Mouse (Mus musculus): ENCODE data around the gene Kcnk16.
A peak's percentile ranks its signal among the peaks of the same experiment; 100 is the strongest.
"Not testable (repeated sequence)": the region's sequence is repeated elsewhere in the genome, so short reads cannot be mapped to it uniquely, and the experiment has no call there.

Gene Kcnk16

GRCm38 (mm10) chr14:20269082-20269809 lies at the start of gene Kcnk16:
Gene Kcnk16, minus strand, starts transcription at chr14:20269199.
- no peak for DNase-seq (ENCODE audit: low read depth)

DNA sequence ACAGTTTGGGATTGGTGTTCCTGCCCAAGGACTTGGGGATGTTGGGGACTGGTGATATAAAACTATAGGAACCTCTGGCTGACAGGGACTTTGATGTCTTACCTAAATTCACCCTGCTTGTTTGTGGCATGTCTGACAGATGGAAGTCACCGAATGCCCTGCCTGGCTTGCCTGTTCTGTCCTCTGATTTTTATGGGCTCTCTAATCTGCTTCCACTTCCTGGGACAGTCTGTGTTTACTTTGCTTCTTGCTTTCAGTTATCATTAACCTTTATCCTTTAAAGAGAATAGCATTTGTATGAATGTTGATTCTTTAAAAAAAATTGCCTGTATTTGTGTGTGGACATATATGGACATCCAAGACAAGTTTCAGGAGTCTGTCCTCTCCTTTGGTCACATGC lies 46.1 kb upstream of the Kcnk16 start:
- DNase-seq (ENCODE audit: low read depth), result no peak

- DNase-seq (ENCODE audit: low read depth), result not testable (repeated sequence)
Measured at GRCm38 (mm10) chr14:20305085-20305484, 36.1 kb upstream of the Kcnk16 start.

DNA sequence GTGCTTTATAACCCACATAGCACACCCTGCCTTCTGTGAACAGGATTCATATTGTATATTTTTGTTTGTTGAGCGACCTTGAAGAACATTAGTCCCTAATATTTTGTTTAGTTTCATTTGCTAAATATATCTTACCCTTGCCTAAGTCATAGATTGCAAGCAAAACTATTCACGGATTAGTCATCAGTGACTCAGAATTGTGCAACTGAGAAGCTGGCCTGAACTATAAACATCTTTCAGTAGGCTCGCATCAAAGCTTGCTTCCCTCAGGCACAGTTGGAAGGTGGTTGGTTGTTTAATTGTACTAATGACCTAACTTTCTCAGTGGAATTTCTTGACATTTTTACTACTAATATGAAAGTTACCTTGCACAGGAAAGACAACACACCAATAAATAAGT lies 29.1 kb upstream of the Kcnk16 start:
- DNase-seq (ENCODE audit: low read depth), result peak; percentile 88

GRCm38 (mm10) chr14:20297616-20298015 lies 28.6 kb upstream of the Kcnk16 start:
- DNase-seq (ENCODE audit: low read depth), result no peak

DNA sequence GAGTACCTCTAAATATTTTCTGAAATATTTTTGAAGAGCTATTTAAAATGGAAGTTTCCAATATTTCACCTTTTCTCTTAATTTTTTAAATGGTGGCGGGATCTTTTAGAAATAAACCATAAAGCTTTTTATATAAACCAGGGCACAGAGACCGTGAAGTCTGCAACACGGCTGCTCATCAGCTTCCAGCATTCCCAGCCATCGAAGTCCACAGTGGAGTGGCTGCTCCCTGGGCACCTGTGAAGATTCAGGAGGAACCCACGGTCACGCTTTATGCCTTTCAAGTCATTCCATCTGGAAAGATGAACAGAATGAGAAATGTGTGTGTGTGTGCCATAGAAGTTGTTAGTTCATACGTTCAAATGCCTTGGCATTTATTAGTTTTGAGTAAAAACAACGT lies 25.9 kb upstream of the Kcnk16 start:
- DNase-seq (ENCODE audit: low read depth), result no peak

DNA sequence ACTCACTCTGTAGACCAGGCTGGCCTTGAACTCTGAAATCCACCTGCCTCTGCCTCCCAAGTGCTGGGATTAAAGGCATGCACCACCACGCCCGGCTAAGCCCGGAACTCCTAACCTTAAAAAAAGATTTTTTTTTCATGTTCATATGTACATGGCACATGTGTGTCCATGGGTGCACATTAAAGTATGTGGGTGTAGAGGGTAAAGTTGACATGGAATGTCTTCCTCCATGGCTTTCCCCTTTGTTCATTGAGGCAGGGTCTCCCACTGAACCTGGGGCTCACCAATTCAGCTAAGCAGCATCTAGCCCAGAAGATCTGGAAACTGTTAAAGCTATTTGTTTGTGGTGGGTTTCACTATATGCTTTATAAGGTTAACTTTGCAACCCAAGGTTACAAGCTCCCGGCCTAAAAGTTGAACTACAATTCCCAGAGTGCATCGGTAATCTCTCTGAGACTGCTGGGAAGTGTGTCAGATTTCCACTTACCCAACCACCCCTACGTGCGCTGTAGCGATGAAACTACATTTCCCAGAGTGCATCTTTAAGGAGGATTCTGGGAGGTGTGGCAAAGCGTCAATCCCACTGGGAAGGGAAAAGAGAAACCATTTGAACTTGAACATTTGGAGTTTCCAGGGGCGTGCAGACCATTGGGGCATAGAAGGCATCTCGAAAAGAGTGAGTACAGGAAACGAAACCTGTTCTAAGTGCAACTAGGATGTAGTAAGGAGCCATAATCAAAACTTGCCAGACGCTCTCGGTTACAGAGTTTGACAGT lies 25.3 kb upstream of the Kcnk16 start, which contains the start of gene Nudt13:
Nudt13 (plus strand) TSS at position 581 of the 776 bp plus-strand sequence.
- peak; percentile 89 for DNase-seq (ENCODE audit: low read depth)

- no peak for DNase-seq (ENCODE audit: low read depth)
Measured at GRCm38 (mm10) chr14:20291391-20291790, 22.4 kb upstream of the Kcnk16 start.

GRCm38 (mm10) chr14:20268421-20268820 lies 578 bp downstream of the Kcnk16 start:
- DNase-seq (ENCODE audit: low read depth), result no peak

- DNase-seq (ENCODE audit: low read depth), result no peak
Measured at GRCm38 (mm10) chr14:20262346-20262745, 6.7 kb downstream of the Kcnk16 start.

DNA sequence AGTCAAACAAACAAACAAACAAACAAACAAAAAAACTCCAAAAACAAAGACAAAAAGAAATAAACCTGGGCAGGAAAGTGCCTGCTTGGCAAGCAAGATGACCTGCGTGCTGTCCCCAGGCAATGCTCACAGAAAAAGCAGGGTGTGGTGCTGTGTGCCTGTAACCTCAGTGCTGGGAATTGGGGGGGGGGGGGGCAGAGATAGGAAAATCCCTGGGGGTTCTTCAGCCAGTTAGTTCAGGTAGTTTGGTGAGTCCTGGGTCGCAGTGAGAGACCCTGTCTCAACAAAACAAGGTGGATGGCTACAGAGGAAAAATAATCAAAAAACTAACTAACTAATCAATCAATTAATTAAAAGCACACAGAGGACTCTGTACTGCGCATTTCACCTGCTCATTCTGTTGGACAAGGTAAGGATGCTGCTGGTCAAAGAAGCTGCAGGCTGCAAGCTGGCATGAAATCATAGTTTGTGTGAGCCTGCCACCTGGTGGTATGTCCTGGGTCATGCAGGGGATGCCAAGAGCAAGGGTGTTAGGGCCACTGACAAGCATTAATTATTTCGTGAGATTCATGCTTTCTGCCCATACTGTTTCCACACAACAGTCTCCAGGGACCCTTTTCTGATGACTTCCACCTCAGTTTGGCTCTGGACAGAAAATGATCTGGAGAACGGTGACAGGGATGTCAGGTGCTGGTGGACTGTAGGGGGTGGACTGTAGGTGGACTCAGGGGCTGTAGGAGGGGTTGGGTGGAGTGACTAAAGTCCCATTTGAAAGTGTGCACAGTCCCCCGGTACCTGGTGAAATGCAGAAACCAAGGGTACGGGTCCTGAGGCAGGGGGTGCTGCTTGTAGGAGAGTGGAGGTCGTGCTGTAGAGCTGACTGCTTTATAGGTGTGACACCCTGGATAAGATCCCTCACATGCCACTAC lies 10.6 kb downstream of the Kcnk16 start:
- peak; percentile 30 for DNase-seq (ENCODE audit: low read depth)

- DNase-seq (ENCODE audit: low read depth), result peak; percentile 58
Measured at GRCm38 (mm10) chr14:20250237-20251171, 18.5 kb downstream of the Kcnk16 start.

- DNase-seq (ENCODE audit: low read depth), result no peak
Measured at GRCm38 (mm10) chr14:20248001-20248400, 21.0 kb downstream of the Kcnk16 start.

DNA sequence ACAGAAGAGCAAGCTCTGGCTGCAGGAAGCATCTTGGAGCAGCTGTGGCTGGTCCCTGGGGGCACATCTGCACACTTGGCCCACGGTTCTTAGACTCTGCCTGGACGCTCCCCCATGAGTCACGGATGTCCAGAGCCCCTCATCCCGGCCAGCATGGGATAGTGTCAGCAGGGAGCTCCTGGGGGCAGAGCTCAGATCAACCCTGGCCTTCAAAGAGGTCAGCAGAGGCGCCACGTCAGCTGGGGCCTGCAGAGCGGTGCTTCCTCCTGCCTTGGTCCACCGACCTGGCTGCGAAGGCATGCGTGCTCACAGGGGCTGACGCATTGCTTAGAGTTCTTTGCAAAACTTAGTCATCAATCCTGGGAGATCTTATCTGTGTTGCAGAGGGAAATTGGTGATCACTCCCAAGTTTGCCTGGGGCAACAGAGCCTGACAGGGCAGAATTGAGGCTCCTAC lies 22.2 kb downstream of the Kcnk16 start:
- DNase-seq (ENCODE audit: low read depth), result peak; percentile 11

- no peak for DNase-seq (ENCODE audit: low read depth)
Measured at GRCm38 (mm10) chr14:20245861-20246260, 23.1 kb downstream of the Kcnk16 start.

DNA sequence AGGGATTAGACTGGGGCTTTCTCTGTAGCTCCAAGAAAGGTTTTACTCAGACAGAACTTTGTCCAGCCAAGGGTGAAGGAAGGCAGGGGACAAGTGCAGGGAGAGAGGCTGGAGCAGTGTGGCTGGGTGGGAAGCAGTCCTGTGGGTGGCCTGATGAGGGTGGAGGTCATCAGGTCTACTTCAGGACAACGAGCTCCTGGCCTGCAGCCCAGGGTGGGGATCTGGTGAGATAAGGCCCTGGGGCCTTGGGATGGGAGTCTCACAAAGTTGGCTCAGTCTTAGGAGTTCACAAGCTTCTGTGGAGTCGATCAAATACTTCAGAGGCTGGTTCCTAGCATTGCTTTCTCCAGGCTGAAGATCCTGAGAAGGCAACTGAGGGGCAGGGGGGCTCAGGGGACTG lies 23.7 kb downstream of the Kcnk16 start:
- DNase-seq (ENCODE audit: low read depth), result no peak

GRCm38 (mm10) chr14:20243158-20243557 lies 25.8 kb downstream of the Kcnk16 start:
- DNase-seq (ENCODE audit: low read depth), result no peak

- no peak for DNase-seq (ENCODE audit: low read depth)
Measured at GRCm38 (mm10) chr14:20242454-20242853, 26.5 kb downstream of the Kcnk16 start.

DNA sequence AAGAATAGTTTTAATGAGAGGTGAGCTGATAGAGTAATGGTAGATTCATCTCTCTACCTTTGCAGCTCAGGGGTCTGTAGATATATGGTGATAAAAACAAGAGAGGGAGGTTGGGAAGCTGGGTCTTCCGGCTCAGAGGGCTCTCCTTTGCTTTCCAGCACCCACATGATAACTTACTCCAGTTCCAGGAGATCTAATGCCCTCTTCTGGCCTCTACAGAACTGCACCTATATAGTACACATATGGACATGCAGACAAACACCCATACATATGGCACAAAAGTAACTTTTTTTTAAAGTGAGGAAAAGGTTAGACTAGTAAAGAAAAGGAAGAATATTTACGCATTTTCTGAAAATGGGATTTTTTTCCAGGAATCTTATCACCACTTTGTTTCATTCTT lies 34.6 kb downstream of the Kcnk16 start:
- DNase-seq (ENCODE audit: low read depth), result no peak

- no peak for DNase-seq (ENCODE audit: low read depth)
Measured at GRCm38 (mm10) chr14:20233016-20233980, 35.7 kb downstream of the Kcnk16 start.
